Mouse (Mus musculus) liver, embryonic 14.5 days (tissue): ENCODE results near the gene Rtn1.

Source experiments
- CTCF ChIP-seq: IDR thresholded peaks from 2 replicates; pipeline ENCODE4 v1.5.1; 2016; ENCODE audit warnings: antibody characterized with exemption, low read depth, control low read depth
- EP300 ChIP-seq: IDR thresholded peaks from 2 replicates; pipeline ENCODE4 v1.6.1; 2016; ENCODE audit warnings: antibody characterized with exemption, low read depth

- TF ChIP-seq CTCF (no peak), EP300 (no peak)
Measured at GRCm38 (mm10) chr12:72310818-72311217, 98.0 kb downstream of the Rtn1 start.
